In genomic region chr9:113928591-113928990, GRCm38 (mm10) we compare ENCODE assay signal across 16 mouse cellular contexts. TPM values are rescaled to one million over a fixed set of nuclear protein-coding genes. Genes with fewer than 3 reads are reported as not detected.
A peak's percentile ranks its signal among the peaks of the same experiment; 100 is the strongest.
DNase-seq lines count a peak whose midpoint lies in the region; ATAC-seq and TF ChIP-seq lines count a peak whose summit lies in the region.
"Had no signal": no experiment of that assay in that cellular context is flagged by ENCODE, and none has a peak within 500 bp of the region (broad histone marks: within the 10 kb centered on the region; RNA-seq: fewer than 3 reads in every experiment).

No protein-coding gene starts in this region.

- peak; percentile 30 for DNase-seq in layer of hippocampus, adult 9-11 months
- no peak for DNase-seq in layer of hippocampus, postnatal 14 days (ENCODE audit: low spot score in 2 of 2)
- DNase-seq in A20 (ENCODE audit: low read depth, low spot score), result peak; percentile 59
- peak; percentile 46 to 54 for DNase-seq in monocyte, adult 2 months (ENCODE audit: low read depth in 1 of 2, low spot score in 2 of 2)
- DNase-seq in left cerebral cortex, adult 18-20 months (ENCODE audit: low spot score in 2 of 2), result no peak
- DNase-seq: right cerebral cortex, postnatal 4 days had no signal

- H3K4me3 ChIP-seq in bone marrow macrophage, adult 2 months (ENCODE audit: insufficient read depth, low read length), result no peak overlapping the region
- H3K4me3 ChIP-seq: forebrain, embryonic 13.5 days; heart, embryonic 10.5 days; hindbrain, embryonic 10.5 days; kidney, embryonic 15.5 days; layer of hippocampus, adult 2 months; midbrain, embryonic 10.5 days had no signal

- peaks cover 20% of the 10 kb centered on the region for H3K4me1 ChIP-seq in bone marrow macrophage, adult 2 months (ENCODE audit: control insufficient read depth, insufficient read depth, low read length)

- ATAC-seq in cerebellum, adult (ENCODE audit: insufficient number of reproducible peaks, low FRiP score, low TSS enrichment), result no peak
- ATAC-seq: forebrain, embryonic 13.5 days; inflammation-experienced regulatory T-cells, adult 6 months; Patski had no signal

- TF ChIP-seq CTCF in bone marrow macrophage, adult 2 months (IDR thresholded peaks at IDR 0.05; ENCODE audit: low read depth, low read length), result no peak

- TF ChIP-seq POLR2A in bone marrow macrophage, adult 2 months (IDR thresholded peaks at IDR 0.05; ENCODE audit: borderline replicate concordance, low read depth, low read length), result no peak

- peak overlapping the region; percentile 64 for H3K27ac ChIP-seq in bone marrow macrophage, adult 2 months (ENCODE audit: insufficient read depth, low read depth, low read length)
- H3K27ac ChIP-seq: forebrain, embryonic 13.5 days; heart, embryonic 10.5 days; hindbrain, embryonic 10.5 days; kidney, embryonic 15.5 days; layer of hippocampus, adult 2 months; midbrain, embryonic 10.5 days had no signal

RNA-seq across cellular contexts. Expression of gene Ubp1, which starts 2.1 kb away (rescaled TPM):
- 10 to 100 TPM; 62.2 to 68.7 TPM for total RNA-seq in layer of hippocampus, postnatal 14 days (2021)
- 73.3 and 84.1 TPM in 2 replicates for polyA plus RNA-seq in bone marrow macrophage, adult 2 months (2012; ENCODE audit: insufficient read depth, insufficient read length, missing spikeins)
- 10 to 100 TPM; 65.0 to 65.2 TPM for total RNA-seq in left cerebral cortex, adult 18-20 months (2021)

Comparison
In these comparisons a context has a peak if more than half of its experiments do, and no peak if none do; other contexts are left out.
1. DNase-seq: peak in layer of hippocampus, adult 9-11 months (single experiment), A20 (single experiment) and monocyte, adult 2 months (2 of 2); none in layer of hippocampus, postnatal 14 days (0 of 2) and left cerebral cortex, adult 18-20 months (0 of 2).